Mouse (Mus musculus): Measurements from ENCODE around the gene Vps37b. TPM values are rescaled to one million over a fixed set of nuclear protein-coding genes. Genes with fewer than 3 reads are reported as not detected.

Gene Vps37b
- polyA plus RNA-seq, 1 experiment: 40.7 TPM

- Histone ChIP-seq H3K79me3 (ENCODE audit: low read depth) (no peaks in the 10 kb centered on the region), H3K27me3 (ENCODE audit: control insufficient read depth, insufficient read depth, insufficient read length) (no peaks in the 10 kb centered on the region), H3K4me3 (ENCODE audit: insufficient read depth, poor library complexity, severe bottlenecking) (no peak overlapping the region), H3ac (ENCODE audit: control insufficient read depth, insufficient read length, low read depth) (no peak overlapping the region), H3K36me3 (ENCODE audit: control insufficient read depth, insufficient read depth) (peaks cover 6% of the 10 kb centered on the region), H3K79me2 (ENCODE audit: control insufficient read depth, insufficient read depth) (no peaks in the 10 kb centered on the region)
- TF ChIP-seq MAX (IDR thresholded peaks at IDR 0.05): no peak
These were observed 33.7 kb downstream of the Vps37b start for GRCm38 (mm10) chr5:123998370-123998769.

- H3K4me3 ChIP-seq (ENCODE audit: insufficient read depth, poor library complexity, severe bottlenecking): no peak overlapping the region
- no peaks in the 10 kb centered on the region for H3K79me2 ChIP-seq (ENCODE audit: control insufficient read depth, insufficient read depth)
- TF ChIP-seq FOSL1 (IDR thresholded peaks at IDR 0.05; ENCODE audit: insufficient read depth, low read length, poor library complexity, severe bottlenecking) (no peak), USF1 (IDR thresholded peaks at IDR 0.05; ENCODE audit: low read depth) (no peak), MYOD1 (IDR thresholded peaks at IDR 0.05; ENCODE audit: control insufficient read depth, insufficient read length, low read depth) (no peak), CTCF (IDR thresholded peaks at IDR 0.05; ENCODE audit: control insufficient read depth, insufficient read depth, insufficient read length) (no peak), MYOG (IDR thresholded peaks at IDR 0.05; ENCODE audit: control insufficient read depth, extremely low read depth, insufficient read length) (no peak), MAX (IDR thresholded peaks at IDR 0.05) (no peak), CEBPB (IDR thresholded peaks at IDR 0.05; ENCODE audit: low read depth) (no peak)
- peaks cover 6% of the 10 kb centered on the region for H3K36me3 ChIP-seq (ENCODE audit: control insufficient read depth, insufficient read depth)
- no peaks in the 10 kb centered on the region for H3K79me3 ChIP-seq (ENCODE audit: low read depth)
- no peak overlapping the region for H3ac ChIP-seq (ENCODE audit: control insufficient read depth, insufficient read length, low read depth)
- H3K27me3 ChIP-seq (ENCODE audit: control insufficient read depth, insufficient read depth, insufficient read length): no peaks in the 10 kb centered on the region
These were observed 34.3 kb downstream of the Vps37b start for GRCm38 (mm10) chr5:123997811-123998210.

DNA sequence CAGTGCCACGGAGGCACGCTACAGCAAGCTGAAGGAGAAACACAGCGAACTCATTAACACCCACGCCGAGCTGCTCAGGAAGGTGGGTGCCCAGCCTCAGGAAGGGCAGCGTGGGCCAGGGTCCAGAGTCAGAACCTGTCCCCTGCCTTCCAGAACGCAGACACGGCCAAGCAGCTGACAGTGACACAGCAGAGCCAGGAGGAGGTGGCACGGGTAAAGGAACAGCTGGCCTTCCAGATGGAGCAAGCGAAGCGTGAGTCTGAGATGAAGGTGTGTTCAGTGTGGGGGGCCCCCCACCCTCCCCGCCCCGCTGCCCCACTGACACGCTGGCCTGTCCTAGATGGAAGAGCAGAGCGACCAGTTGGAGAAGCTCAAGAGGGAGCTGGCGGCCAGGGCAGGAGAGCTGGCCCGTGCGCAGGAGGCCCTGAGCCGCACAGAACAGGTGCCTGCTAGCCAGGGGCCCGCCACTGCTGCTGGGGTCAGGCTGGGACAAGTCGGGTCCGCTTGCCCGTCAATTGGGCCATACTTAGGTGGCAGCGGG lies 34.8 kb downstream of the Vps37b start:
- Histone ChIP-seq H3K79me2 (ENCODE audit: control insufficient read depth, insufficient read depth) (no peaks in the 10 kb centered on the region), H3K79me3 (ENCODE audit: low read depth) (no peaks in the 10 kb centered on the region), H3K36me3 (ENCODE audit: control insufficient read depth, insufficient read depth) (peaks cover 6% of the 10 kb centered on the region), H3ac (ENCODE audit: control insufficient read depth, insufficient read length, low read depth) (no peak overlapping the region), H3K4me3 (ENCODE audit: insufficient read depth, poor library complexity, severe bottlenecking) (no peak overlapping the region), H3K27me3 (ENCODE audit: control insufficient read depth, insufficient read depth, insufficient read length) (no peaks in the 10 kb centered on the region)
- TF ChIP-seq CEBPB (IDR thresholded peaks at IDR 0.05; ENCODE audit: low read depth): no peak
- no peak for TF ChIP-seq MAX (IDR thresholded peaks at IDR 0.05)
- TF ChIP-seq MYOD1 (IDR thresholded peaks at IDR 0.05; ENCODE audit: control insufficient read depth, insufficient read length, low read depth): no peak
- TF ChIP-seq FOSL1 (IDR thresholded peaks at IDR 0.05; ENCODE audit: insufficient read depth, low read length, poor library complexity, severe bottlenecking): no peak
- TF ChIP-seq USF1 (IDR thresholded peaks at IDR 0.05; ENCODE audit: low read depth): no peak
- TF ChIP-seq MYOG (IDR thresholded peaks at IDR 0.05; ENCODE audit: control insufficient read depth, extremely low read depth, insufficient read length): no peak
- TF ChIP-seq CTCF (IDR thresholded peaks at IDR 0.05; ENCODE audit: control insufficient read depth, insufficient read depth, insufficient read length): no peak

DNA sequence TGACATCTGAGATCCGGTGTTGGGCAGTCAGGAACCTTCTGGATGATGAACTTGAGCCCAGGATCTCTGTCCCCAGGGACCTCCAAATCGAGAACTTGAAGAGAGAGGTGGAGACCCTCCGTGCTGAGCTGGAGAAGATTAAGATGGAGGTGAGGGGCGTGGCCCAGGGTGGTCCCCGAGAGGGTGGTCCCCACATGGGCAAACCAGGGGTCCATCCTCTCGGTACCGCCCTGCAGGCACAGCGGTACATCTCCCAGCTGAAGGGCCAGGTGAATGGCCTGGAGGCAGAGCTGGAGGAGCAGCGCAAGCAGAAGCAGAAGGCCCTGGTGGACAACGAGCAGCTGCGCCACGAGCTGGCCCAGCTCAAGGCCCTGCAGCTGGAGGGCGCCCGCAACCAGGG lies 35.4 kb downstream of the Vps37b start:
- peaks cover under 1% of the 10 kb centered on the region for H3K36me3 ChIP-seq (ENCODE audit: control insufficient read depth, insufficient read depth)
- no peaks in the 10 kb centered on the region for H3K79me2 ChIP-seq (ENCODE audit: control insufficient read depth, insufficient read depth)
- TF ChIP-seq CEBPB (IDR thresholded peaks at IDR 0.05; ENCODE audit: low read depth) (no peak), MYOG (IDR thresholded peaks at IDR 0.05; ENCODE audit: control insufficient read depth, extremely low read depth, insufficient read length) (no peak), USF1 (IDR thresholded peaks at IDR 0.05; ENCODE audit: low read depth) (no peak), FOSL1 (IDR thresholded peaks at IDR 0.05; ENCODE audit: insufficient read depth, low read length, poor library complexity, severe bottlenecking) (no peak), MAX (IDR thresholded peaks at IDR 0.05) (no peak), CTCF (IDR thresholded peaks at IDR 0.05; ENCODE audit: control insufficient read depth, insufficient read depth, insufficient read length) (no peak), MYOD1 (IDR thresholded peaks at IDR 0.05; ENCODE audit: control insufficient read depth, insufficient read length, low read depth) (no peak)
- H3ac ChIP-seq (ENCODE audit: control insufficient read depth, insufficient read length, low read depth): no peak overlapping the region
- no peak overlapping the region for H3K4me3 ChIP-seq (ENCODE audit: insufficient read depth, poor library complexity, severe bottlenecking)
- no peaks in the 10 kb centered on the region for H3K79me3 ChIP-seq (ENCODE audit: low read depth)
- H3K27me3 ChIP-seq (ENCODE audit: control insufficient read depth, insufficient read depth, insufficient read length): no peaks in the 10 kb centered on the region

DNA sequence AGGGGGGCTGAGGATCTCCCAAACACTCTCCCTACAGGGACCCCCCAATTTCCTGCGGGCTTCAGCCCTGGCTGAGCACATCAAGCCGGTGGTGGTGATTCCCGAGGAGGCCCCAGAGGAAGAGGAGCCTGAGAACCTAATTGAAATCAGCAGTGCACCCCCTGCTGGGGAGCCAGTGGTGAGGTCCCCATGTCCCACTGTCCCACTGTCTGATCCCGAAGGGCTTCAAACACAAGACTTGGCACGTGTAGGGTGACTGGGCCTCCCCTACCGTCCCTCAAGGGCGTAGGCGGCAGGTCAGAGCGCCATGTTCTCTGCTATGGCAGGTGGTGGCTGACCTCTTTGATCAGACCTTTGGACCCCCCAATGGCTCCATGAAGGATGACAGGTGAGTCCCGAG lies 35.9 kb downstream of the Vps37b start:
- no peak overlapping the region for H3K4me3 ChIP-seq (ENCODE audit: insufficient read depth, poor library complexity, severe bottlenecking)
- no peaks in the 10 kb centered on the region for H3K27me3 ChIP-seq (ENCODE audit: control insufficient read depth, insufficient read depth, insufficient read length)

DNA sequence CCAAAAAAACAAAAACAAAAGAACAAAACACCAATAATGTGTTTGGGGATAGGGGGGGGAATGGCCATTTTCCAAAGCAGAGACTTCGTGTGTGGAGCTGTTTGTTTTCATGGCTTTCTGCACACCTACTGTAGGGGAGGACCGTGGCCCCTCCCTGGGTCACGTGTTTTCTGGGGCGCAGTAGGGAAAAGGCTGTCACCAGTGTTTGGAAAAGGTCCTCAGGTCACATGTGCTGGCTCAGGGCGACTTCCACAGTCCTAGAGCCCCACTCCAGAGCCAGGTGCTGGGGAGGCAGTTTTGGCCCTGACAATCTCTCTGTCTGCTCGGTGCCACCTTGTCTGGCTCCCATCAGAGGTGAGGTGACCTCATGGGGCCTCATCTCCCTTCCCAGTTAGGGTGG lies 36.7 kb downstream of the Vps37b start:
- no peaks in the 10 kb centered on the region for H3K79me3 ChIP-seq (ENCODE audit: low read depth)
- no peaks in the 10 kb centered on the region for H3K79me2 ChIP-seq (ENCODE audit: control insufficient read depth, insufficient read depth)
- H3K36me3 ChIP-seq (ENCODE audit: control insufficient read depth, insufficient read depth): no peaks in the 10 kb centered on the region
- no peak for TF ChIP-seq CEBPB (IDR thresholded peaks at IDR 0.05; ENCODE audit: low read depth)
- no peak for TF ChIP-seq USF1 (IDR thresholded peaks at IDR 0.05; ENCODE audit: low read depth)
- TF ChIP-seq MYOD1 (IDR thresholded peaks at IDR 0.05; ENCODE audit: control insufficient read depth, insufficient read length, low read depth): no peak
- no peak for TF ChIP-seq MAX (IDR thresholded peaks at IDR 0.05)
- TF ChIP-seq FOSL1 (IDR thresholded peaks at IDR 0.05; ENCODE audit: insufficient read depth, low read length, poor library complexity, severe bottlenecking): no peak
- no peak for TF ChIP-seq MYOG (IDR thresholded peaks at IDR 0.05; ENCODE audit: control insufficient read depth, extremely low read depth, insufficient read length)
- TF ChIP-seq CTCF (IDR thresholded peaks at IDR 0.05; ENCODE audit: control insufficient read depth, insufficient read depth, insufficient read length): no peak
- no peak overlapping the region for H3ac ChIP-seq (ENCODE audit: control insufficient read depth, insufficient read length, low read depth)
- H3K4me3 ChIP-seq (ENCODE audit: insufficient read depth, poor library complexity, severe bottlenecking): no peak overlapping the region
- no peaks in the 10 kb centered on the region for H3K27me3 ChIP-seq (ENCODE audit: control insufficient read depth, insufficient read depth, insufficient read length)

More for the DNA sequence above, 35.9 kb downstream of the Vps37b start:
- no peaks in the 10 kb centered on the region for H3K36me3 ChIP-seq (ENCODE audit: control insufficient read depth, insufficient read depth)
- H3K79me3 ChIP-seq (ENCODE audit: low read depth): no peaks in the 10 kb centered on the region
- TF ChIP-seq CEBPB (IDR thresholded peaks at IDR 0.05; ENCODE audit: low read depth) (no peak), MAX (IDR thresholded peaks at IDR 0.05) (no peak), CTCF (IDR thresholded peaks at IDR 0.05; ENCODE audit: control insufficient read depth, insufficient read depth, insufficient read length) (no peak), FOSL1 (IDR thresholded peaks at IDR 0.05; ENCODE audit: insufficient read depth, low read length, poor library complexity, severe bottlenecking) (no peak), USF1 (IDR thresholded peaks at IDR 0.05; ENCODE audit: low read depth) (no peak), MYOG (IDR thresholded peaks at IDR 0.05; ENCODE audit: control insufficient read depth, extremely low read depth, insufficient read length) (no peak), MYOD1 (IDR thresholded peaks at IDR 0.05; ENCODE audit: control insufficient read depth, insufficient read length, low read depth) (no peak)
- no peak overlapping the region for H3ac ChIP-seq (ENCODE audit: control insufficient read depth, insufficient read length, low read depth)
- no peaks in the 10 kb centered on the region for H3K79me2 ChIP-seq (ENCODE audit: control insufficient read depth, insufficient read depth)

Data from C2C12 (cell line).